Mouse (Mus musculus) CH12.LX (cell line): Measurements from ENCODE around the gene Prkaa1. TPM values are rescaled to one million over a fixed set of nuclear protein-coding genes. Genes with fewer than 3 reads are reported as not detected.

Source experiments
- DNase-seq: peaks from one replicate; pipeline ENCODE4 v3.0.0-alpha.2; 2013; ENCODE audit errors: extremely low read depth
- H3K27ac ChIP-seq: 2 replicates; pipeline ENCODE4 v1.5.1; 2012; ENCODE audit warnings: low read depth, mild to moderate bottlenecking, control low read depth, moderate library complexity; ENCODE audit not compliant: insufficient read depth
- H3K27me3 ChIP-seq: replicated peaks from 2 replicates; pipeline ENCODE3; 2012; ENCODE audit warnings: inconsistent platforms
- H3K36me3 ChIP-seq, 2 experiments: replicated peaks in 1 of 2; 2 replicates each; pipeline versions ENCODE3 to v1.6.1; 2012; ENCODE audit warnings: inconsistent platforms in 1 of 2, low read length in 1 of 2, mild to moderate bottlenecking in 1 of 2, mixed read lengths in 1 of 2, moderate library complexity in 1 of 2; ENCODE audit not compliant: control insufficient read depth in 1 of 2, insufficient read depth in 1 of 2
- H3K4me1 ChIP-seq, 2 experiments: 2 replicates each; pipeline ENCODE4 v1.6.1; 2012; ENCODE audit warnings: inconsistent platforms in 1 of 2, moderate library complexity in 1 of 2; ENCODE audit not compliant: insufficient read depth in 2 of 2, control insufficient read depth in 1 of 2
- H3K4me2 ChIP-seq: 2 replicates; pipeline ENCODE4 v1.6.1; 2012; ENCODE audit warnings: low read depth, mild to moderate bottlenecking, control low read depth; ENCODE audit not compliant: poor library complexity, insufficient read depth, severe bottlenecking
- H3K4me3 ChIP-seq, 3 experiments: fragments of 150-350 bp in 1 of 3; sonication (generic) in 1 of 3; replicated peaks in 1 of 3; 2 replicates each; pipeline versions ENCODE3 to v1.5.1; 2011 to 2012; ENCODE audit warnings: low read depth in 2 of 3, low read length in 2 of 3, mild to moderate bottlenecking in 2 of 3, moderate library complexity in 2 of 3, control low read depth in 1 of 3, improper control_type of control experiment in 1 of 3, inconsistent platforms in 1 of 3, mixed read lengths in 1 of 3; ENCODE audit not compliant: poor library complexity in 1 of 3
- H3K79me2 ChIP-seq: replicated peaks from 2 replicates; pipeline ENCODE4 v1.6.1; 2012; ENCODE audit warnings: mild to moderate bottlenecking, moderate library complexity; ENCODE audit not compliant: control insufficient read depth, poor library complexity, insufficient read depth, severe bottlenecking; ENCODE audit errors: extremely low read depth
- H3K9ac ChIP-seq: 2 replicates; pipeline ENCODE4 v1.6.1; 2012; ENCODE audit warnings: low read depth, mild to moderate bottlenecking, control low read depth, moderate library complexity; ENCODE audit not compliant: insufficient read depth
- H3K9me3 ChIP-seq: replicated peaks from 2 replicates; pipeline ENCODE3; 2012; ENCODE audit warnings: low read length, inconsistent platforms, mixed read lengths
- CHD1 ChIP-seq: IDR thresholded peaks from 2 replicates; pipeline ENCODE4 v1.6.1; 2012; ENCODE audit warnings: low read depth, low read length, improper control_type of control experiment, inconsistent platforms
- CHD2 ChIP-seq: IDR thresholded peaks from 2 replicates; pipeline ENCODE4 v1.6.1; 2011; ENCODE audit warnings: low read length, improper control_type of control experiment
- ELF1 ChIP-seq: IDR thresholded peaks from 2 replicates; pipeline ENCODE4 v1.6.1; 2014; ENCODE audit warnings: low read depth, mild to moderate bottlenecking, inconsistent platforms, low read length, improper control_type of control experiment
- KAT2A ChIP-seq: IDR thresholded peaks from 2 replicates; pipeline ENCODE4 v1.6.1; 2012; ENCODE audit warnings: low read length, improper control_type of control experiment, inconsistent platforms; ENCODE audit not compliant: insufficient replicate concordance
- MAFK ChIP-seq: IDR thresholded peaks from 2 replicates; pipeline ENCODE4 v1.6.1; 2011; ENCODE audit warnings: low read length, improper control_type of control experiment; ENCODE audit not compliant: insufficient replicate concordance
- MEF2A ChIP-seq: IDR thresholded peaks from 2 replicates; pipeline ENCODE4 v1.6.1; 2014; ENCODE audit warnings: low read depth, mild to moderate bottlenecking, inconsistent platforms, low read length, improper control_type of control experiment, borderline replicate concordance
- NELFE ChIP-seq: IDR thresholded peaks from 2 replicates; pipeline ENCODE4 v1.6.1; 2011; ENCODE audit warnings: low read depth, low read length, improper control_type of control experiment
- PAX5 ChIP-seq: IDR thresholded peaks from 2 replicates; pipeline ENCODE4 v1.6.1; 2012; ENCODE audit warnings: low read length, inconsistent platforms, mixed read lengths
- SIN3A ChIP-seq: IDR thresholded peaks from 2 replicates; pipeline ENCODE4 v1.6.1; 2012; ENCODE audit warnings: low read length, improper control_type of control experiment, inconsistent platforms
- TBP ChIP-seq: conservative IDR thresholded peaks from 2 replicates; pipeline ENCODE4 v1.6.1; 2011; ENCODE audit warnings: low read depth, low read length, improper control_type of control experiment
- USF1 ChIP-seq: IDR thresholded peaks from 2 replicates; pipeline ENCODE4 v1.6.1; 2014; ENCODE audit warnings: low read depth, mild to moderate bottlenecking, inconsistent platforms, low read length, improper control_type of control experiment
- USF2 ChIP-seq: conservative IDR thresholded peaks from 2 replicates; pipeline ENCODE4 v1.6.1; 2011; ENCODE audit warnings: low read depth, low read length, improper control_type of control experiment
- ZKSCAN1 ChIP-seq: IDR thresholded peaks from 2 replicates; pipeline ENCODE4 v1.6.1; 2012; ENCODE audit warnings: low read depth, inconsistent platforms, low read length, improper control_type of control experiment, borderline replicate concordance
- ZMIZ1 ChIP-seq: IDR thresholded peaks from 2 replicates; pipeline ENCODE4 v1.6.1; 2012; ENCODE audit warnings: low read depth, mild to moderate bottlenecking, inconsistent platforms, low read length, improper control_type of control experiment
- dilution Hi-C: fragments of 300-500 bp; cut with MboI; formaldehyde crosslinking; loops from 2 replicates; pipeline ENCODE4 v1.14.3; 2020; ENCODE audit warnings: low sequenced_read_pairs; ENCODE audit not compliant: extremely low pct_unique_long_range_greater_than_20kb, extremely low pct_ligation_motif_present
- in situ Hi-C: fragments of 300-500 bp; cut with MboI; formaldehyde crosslinking; loops from 3 replicates; pipeline ENCODE4 v1.14.3; 2019; ENCODE audit warnings: low sequenced_read_pairs, low pct_ligation_motif_present, low pct_unique_long_range_greater_than_20kb, mixed read lengths
- polyA plus RNA-seq: library from polyadenylated mRNA; unstranded; fragments of >175 nt; gene quantifications from 2 replicates; pipeline ENCODE4 v1.2.1, GENCODE M21; 2012; ENCODE audit warnings: low read depth; ENCODE audit not compliant: insufficient read length
- total RNA-seq, 2 experiments: library from RNA; depleted of rRNA; stranded (reverse); fragments of 300-350 nt in 1 of 2; fragments of >200 nt in 1 of 2; gene quantifications; 2 replicates each; pipeline ENCODE4 v1.2.3; 2012 to 2014

Gene Prkaa1
- total and polyA plus RNA-seq, 3 experiments, result 12.6 to 25.4 (median 21.2) TPM

DNA sequence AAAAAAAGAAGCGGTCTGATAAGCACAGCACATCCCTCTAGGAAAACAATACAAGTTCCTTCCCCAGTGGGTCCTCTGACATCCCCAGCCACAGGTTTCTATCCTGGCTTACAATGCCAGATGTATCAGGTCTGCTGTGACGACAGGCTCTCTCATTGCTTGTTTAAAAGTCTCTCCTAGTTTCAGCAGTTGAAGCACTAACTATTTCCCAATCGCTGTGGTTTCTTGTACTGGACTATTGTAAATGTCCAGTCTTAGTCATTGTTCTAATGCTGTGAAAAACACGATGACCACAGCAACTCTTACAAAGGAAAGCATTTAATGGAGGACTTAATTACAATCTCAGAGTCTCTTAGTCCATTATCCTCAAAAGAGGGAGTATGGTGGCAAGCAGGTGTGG, 17.2 kb upstream of the Prkaa1 start:
- Histone ChIP-seq H3K9me3 (peaks cover 2% of the 10 kb centered on the region), H3K4me1 (peaks cover 0 to 10% of the 10 kb centered on the region in 2 experiments; a peak in 1 of 4 replicates), H3K4me2 (no peak overlapping the region), H3K27me3 (no peaks in the 10 kb centered on the region), H3K27ac (no peak overlapping the region), H3K36me3 (peaks cover 26 to 42% of the 10 kb centered on the region in 2 experiments), H3K79me2 (no peaks in the 10 kb centered on the region), H3K4me3 (no peak overlapping the region), H3K9ac (no peak overlapping the region)
- TF ChIP-seq ZMIZ1, result no peak
- dilution Hi-C loops, result no loop called here
- in situ Hi-C loops, result no loop called here
- DNase-seq, result no peak

DNA sequence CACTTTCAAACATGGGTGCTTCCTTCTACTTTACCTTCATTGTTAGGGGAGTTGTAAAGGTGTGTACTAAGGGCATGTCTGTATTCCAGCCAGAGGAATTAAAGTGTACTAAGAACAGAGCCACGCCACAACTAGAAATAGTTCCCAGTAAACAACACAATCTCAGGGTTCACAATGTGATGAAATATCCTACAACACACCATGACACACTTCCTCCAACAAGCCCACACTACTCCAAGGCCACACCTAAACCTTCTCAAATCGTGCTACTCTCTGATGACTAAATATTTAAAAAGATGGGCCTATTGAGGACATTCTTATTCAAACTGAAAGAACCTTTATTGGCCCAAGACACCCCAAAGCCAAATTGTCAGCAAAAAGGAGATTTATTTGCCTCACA, 16.2 kb upstream of the Prkaa1 start:
- no peak for DNase-seq
- TF ChIP-seq ELF1, result no peak
- no peak for TF ChIP-seq SIN3A
- no peak for TF ChIP-seq ZKSCAN1
- no peak for TF ChIP-seq PAX5
- no peak for TF ChIP-seq USF2
- TF ChIP-seq ZMIZ1, result no peak
- no peak for TF ChIP-seq TBP
- no peak for TF ChIP-seq CHD2
- TF ChIP-seq NELFE, result no peak
- TF ChIP-seq USF1, result no peak
- TF ChIP-seq MEF2A, result no peak
- TF ChIP-seq MAFK, result no peak
- no peak for TF ChIP-seq KAT2A
- TF ChIP-seq CHD1, result no peak
- H3K9me3 ChIP-seq, result peaks cover 2% of the 10 kb centered on the region
- in situ Hi-C loops (no loop called here), dilution Hi-C loops (no loop called here)
- no peak overlapping the region for H3K27ac ChIP-seq
- no peaks in the 10 kb centered on the region for H3K79me2 ChIP-seq
- H3K27me3 ChIP-seq, result no peaks in the 10 kb centered on the region
- no peak overlapping the region for H3K4me2 ChIP-seq
- no peak overlapping the region for H3K4me3 ChIP-seq
- no peak overlapping the region for H3K9ac ChIP-seq
- peaks cover 0 to 6% of the 10 kb centered on the region in 2 experiments; a peak in 1 of 4 replicates for H3K4me1 ChIP-seq
- H3K36me3 ChIP-seq, result peaks cover 17 to 32% of the 10 kb centered on the region in 2 experiments
